Mouse (Mus musculus) lung, embryonic 16.5 days (tissue): ENCODE measurements around the gene Armh2. TPM values are rescaled to one million over a fixed set of nuclear protein-coding genes. Genes with fewer than 3 reads are reported as not detected.

ENCODE experiments used
- ATAC-seq: fragments of 200-750 bp; cut with Nextera tagmentation; 2 replicates; pipeline ENCODE4 v1.8.0; 2017; ENCODE audit warnings: low read depth, mild to moderate bottlenecking, moderate library complexity
- H3K27ac ChIP-seq: fragments of 300-500 bp; sonication (generic); 2 replicates; pipeline ENCODE4 v1.5.1; 2014; ENCODE audit warnings: mild to moderate bottlenecking, control low read depth, low read length
- H3K27me3 ChIP-seq: fragments of 300-500 bp; sonication (generic); 2 replicates; pipeline ENCODE4 v1.6.1; 2014; ENCODE audit warnings: low read depth, low read length, mixed read lengths; ENCODE audit not compliant: control insufficient read depth, insufficient read depth
- H3K36me3 ChIP-seq: fragments of 300-500 bp; sonication (generic); 2 replicates; pipeline ENCODE4 v1.6.1; 2014; ENCODE audit warnings: low read length; ENCODE audit not compliant: control insufficient read depth, insufficient read depth
- H3K4me1 ChIP-seq: fragments of 300-500 bp; sonication (generic); replicated peaks from 2 replicates; pipeline ENCODE4 v1.6.1; 2014; ENCODE audit warnings: low read length, mixed read lengths; ENCODE audit not compliant: control insufficient read depth, insufficient read depth
- H3K4me2 ChIP-seq: fragments of 300-500 bp; sonication (generic); 2 replicates; pipeline ENCODE4 v1.6.1; 2014; ENCODE audit warnings: low read depth, low read length, control low read depth
- H3K4me3 ChIP-seq: fragments of 300-500 bp; sonication (generic); 2 replicates; pipeline ENCODE4 v1.5.1; 2014; ENCODE audit warnings: mild to moderate bottlenecking, low read length, control low read depth
- H3K9ac ChIP-seq: fragments of 300-500 bp; sonication (generic); 2 replicates; pipeline ENCODE4 v1.6.1; 2014; ENCODE audit warnings: low read length, control low read depth
- H3K9me3 ChIP-seq: fragments of 300-500 bp; sonication (generic); 2 replicates; pipeline ENCODE4 v1.6.1; 2016; ENCODE audit warnings: low read length; ENCODE audit not compliant: control insufficient read depth
- WGBS: fragments of 180-500 bp; shearing (Covaris S2); extraction: QIAGEN DNeasy Blood & Tissue Kit; methylation state at CpG from one replicate; pipeline ENCODE4 v1.1.7; 2014; 5-methylcytosine and 5-hydroxymethylcytosine counted together
- polyA plus RNA-seq: library from polyadenylated mRNA; unstranded; fragments of >200 nt; fragmentation: Nextera tagmentation; extraction: Ambion mirVana; gene quantifications from 2 replicates; pipeline ENCODE4 v1.2.1, GENCODE M21; 2015

Armh2 gene
- polyA plus RNA-seq, 1 experiment from 2014 or later, result not detected

GRCm38 (mm10) chr13:24715601-24716000, 25.4 kb upstream of the Armh2 start:
- H3K4me3 ChIP-seq, result no peak overlapping the region
- WGBS, result 54% methylated on average over 5 of the region's 5 CpGs
- H3K36me3 ChIP-seq, result no peaks in the 10 kb centered on the region

GRCm38 (mm10) chr13:24716441-24716840, 24.6 kb upstream of the Armh2 start:
- Histone ChIP-seq H3K9ac (no peak overlapping the region), H3K36me3 (no peaks in the 10 kb centered on the region), H3K27ac (no peak overlapping the region), H3K4me3 (no peak overlapping the region), H3K9me3 (no peaks in the 10 kb centered on the region), H3K4me2 (no peak overlapping the region), H3K4me1 (peaks cover 10% of the 10 kb centered on the region), H3K27me3 (no peaks in the 10 kb centered on the region)
- ATAC-seq, result no peak
- 52% methylated on average over 9 of the region's 9 CpGs for WGBS

More at GRCm38 (mm10) chr13:24715601-24716000, 25.4 kb upstream of the Armh2 start:
- Histone ChIP-seq H3K27me3 (no peaks in the 10 kb centered on the region), H3K4me2 (no peak overlapping the region), H3K9ac (no peak overlapping the region), H3K4me1 (peaks cover 10% of the 10 kb centered on the region), H3K27ac (peak overlapping the region; percentile 12; the same call in 1 of the 2 replicates), H3K9me3 (no peaks in the 10 kb centered on the region)
- ATAC-seq, result no peak

- Histone ChIP-seq H3K36me3 (no peaks in the 10 kb centered on the region), H3K9ac (no peak overlapping the region), H3K4me2 (no peak overlapping the region), H3K4me1 (peaks cover 10% of the 10 kb centered on the region), H3K4me3 (no peak overlapping the region), H3K27ac (no peak overlapping the region), H3K27me3 (no peaks in the 10 kb centered on the region), H3K9me3 (no peaks in the 10 kb centered on the region)
- WGBS, result 60% methylated on average over 7 of the region's 7 CpGs
- ATAC-seq, result no peak
Measured at GRCm38 (mm10) chr13:24717677-24718076, 23.4 kb upstream of the Armh2 start.

GRCm38 (mm10) chr13:24721502-24721901, 19.5 kb upstream of the Armh2 start:
- H3K9ac ChIP-seq, result no peak overlapping the region
- WGBS, result 66% methylated on average over 10 of the region's 10 CpGs
- no peak for ATAC-seq

GRCm38 (mm10) chr13:24723699-24724394, 17.2 kb upstream of the Armh2 start:
- H3K4me2 ChIP-seq, result no peak overlapping the region
- no peaks in the 10 kb centered on the region for H3K27me3 ChIP-seq
- H3K36me3 ChIP-seq, result no peaks in the 10 kb centered on the region
- no peaks in the 10 kb centered on the region for H3K4me1 ChIP-seq
- no peak overlapping the region for H3K9ac ChIP-seq
- no peak overlapping the region for H3K27ac ChIP-seq
- no peak overlapping the region for H3K4me3 ChIP-seq
- no peaks in the 10 kb centered on the region for H3K9me3 ChIP-seq
- WGBS, result 59% methylated on average over 8 of the region's 8 CpGs
- no peak for ATAC-seq

More at GRCm38 (mm10) chr13:24721502-24721901, 19.5 kb upstream of the Armh2 start:
- H3K27me3 ChIP-seq, result no peaks in the 10 kb centered on the region
- no peaks in the 10 kb centered on the region for H3K4me1 ChIP-seq
- no peak overlapping the region for H3K4me2 ChIP-seq
- no peak overlapping the region for H3K4me3 ChIP-seq
- H3K36me3 ChIP-seq, result no peaks in the 10 kb centered on the region
- no peak overlapping the region for H3K27ac ChIP-seq
- H3K9me3 ChIP-seq, result no peaks in the 10 kb centered on the region

GRCm38 (mm10) chr13:24724395-24724759, 16.7 kb upstream of the Armh2 start:
- Histone ChIP-seq H3K27ac (no peak overlapping the region), H3K4me3 (no peak overlapping the region), H3K27me3 (no peaks in the 10 kb centered on the region), H3K4me1 (no peaks in the 10 kb centered on the region), H3K4me2 (no peak overlapping the region), H3K36me3 (no peaks in the 10 kb centered on the region), H3K9me3 (no peaks in the 10 kb centered on the region), H3K9ac (no peak overlapping the region)
- WGBS, result 47% methylated on average over 4 of the region's 4 CpGs
- ATAC-seq, result no peak

GRCm38 (mm10) chr13:24729128-24729527, 11.9 kb upstream of the Armh2 start:
- no peak overlapping the region for H3K9ac ChIP-seq
- ATAC-seq, result no peak
- no peaks in the 10 kb centered on the region for H3K4me1 ChIP-seq
- H3K9me3 ChIP-seq, result no peaks in the 10 kb centered on the region
- no peaks in the 10 kb centered on the region for H3K27me3 ChIP-seq
- H3K4me3 ChIP-seq, result no peak overlapping the region
- WGBS, result 85% methylated on average over 5 of the region's 5 CpGs
- no peak overlapping the region for H3K4me2 ChIP-seq
- no peaks in the 10 kb centered on the region for H3K36me3 ChIP-seq
- no peak overlapping the region for H3K27ac ChIP-seq

GRCm38 (mm10) chr13:24734502-24734901, 6.5 kb upstream of the Armh2 start:
- WGBS, result 70% methylated on average over 5 of the region's 5 CpGs
- Histone ChIP-seq H3K27me3 (no peaks in the 10 kb centered on the region), H3K4me3 (no peak overlapping the region), H3K9ac (no peak overlapping the region), H3K27ac (no peak overlapping the region), H3K4me2 (no peak overlapping the region), H3K4me1 (no peaks in the 10 kb centered on the region), H3K9me3 (no peaks in the 10 kb centered on the region), H3K36me3 (no peaks in the 10 kb centered on the region)
- no peak for ATAC-seq

GRCm38 (mm10) chr13:24735608-24736131, 5.4 kb upstream of the Armh2 start:
- WGBS, result 52% methylated on average over 6 of the region's 6 CpGs
- no peaks in the 10 kb centered on the region for H3K27me3 ChIP-seq
- no peak overlapping the region for H3K9ac ChIP-seq
- no peaks in the 10 kb centered on the region for H3K36me3 ChIP-seq
- no peak overlapping the region for H3K4me3 ChIP-seq
- H3K4me1 ChIP-seq, result no peaks in the 10 kb centered on the region
- H3K27ac ChIP-seq, result no peak overlapping the region
- no peaks in the 10 kb centered on the region for H3K9me3 ChIP-seq
- no peak overlapping the region for H3K4me2 ChIP-seq
- peak; percentile 28; the same call in 1 of the 2 replicates for ATAC-seq
